Mouse (Mus musculus): Measurements from ENCODE around the gene Lama2.

The Lama2 gene

DNA sequence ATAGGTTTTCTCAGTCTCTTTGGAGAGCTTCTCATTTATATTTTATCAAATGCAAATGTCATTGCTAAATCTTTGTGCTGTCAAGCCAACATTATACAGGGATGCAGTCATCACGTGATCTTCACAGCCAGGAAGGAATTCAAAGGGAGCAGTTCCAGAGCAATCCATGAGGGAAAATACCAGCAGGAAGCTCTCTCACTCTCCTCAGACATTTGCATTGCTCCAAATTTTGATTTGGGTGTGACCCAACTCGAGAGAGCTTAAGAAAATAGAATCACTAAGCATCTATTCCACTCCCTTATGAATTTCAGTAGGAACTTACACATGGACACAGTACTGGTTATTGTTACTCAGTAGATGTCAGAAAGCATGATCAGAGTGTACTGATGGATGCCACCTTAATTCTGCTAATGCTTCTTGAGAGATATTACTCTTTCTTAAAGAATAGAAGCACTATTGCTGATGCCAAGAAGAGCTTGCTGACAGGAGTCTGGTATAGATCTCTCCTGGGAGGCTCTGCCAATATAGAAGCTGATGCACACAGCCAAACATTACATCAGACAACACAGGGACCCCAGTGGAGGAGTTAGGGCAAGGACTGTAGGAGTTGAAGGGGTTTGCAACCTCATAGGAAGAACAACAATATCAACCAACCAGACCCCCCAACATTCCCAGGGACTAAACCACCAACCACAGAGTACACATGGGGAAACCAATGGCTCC, 236.5 kb downstream of the Lama2 start:
- no peak for DNase-seq

DNA sequence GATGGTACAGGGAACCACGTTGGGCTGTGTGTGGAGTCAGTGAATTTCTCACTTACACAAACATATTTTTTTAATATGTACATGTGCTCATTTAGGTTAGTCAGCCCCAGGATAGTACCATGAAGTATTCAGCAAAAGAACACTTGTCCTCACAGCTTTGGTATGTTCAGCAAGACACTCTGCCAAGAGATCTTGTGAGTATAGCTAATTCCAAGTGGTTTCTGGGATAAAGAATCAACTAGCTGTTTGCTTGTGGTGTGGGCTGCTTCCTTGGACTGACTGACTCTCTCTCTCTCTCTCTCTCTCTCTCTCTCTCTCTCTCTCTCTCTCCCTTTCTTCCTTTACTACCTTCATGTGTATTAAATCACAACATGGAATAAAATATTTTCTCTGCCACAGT, 241.3 kb downstream of the Lama2 start:
- DNase-seq, result no peak

DNA sequence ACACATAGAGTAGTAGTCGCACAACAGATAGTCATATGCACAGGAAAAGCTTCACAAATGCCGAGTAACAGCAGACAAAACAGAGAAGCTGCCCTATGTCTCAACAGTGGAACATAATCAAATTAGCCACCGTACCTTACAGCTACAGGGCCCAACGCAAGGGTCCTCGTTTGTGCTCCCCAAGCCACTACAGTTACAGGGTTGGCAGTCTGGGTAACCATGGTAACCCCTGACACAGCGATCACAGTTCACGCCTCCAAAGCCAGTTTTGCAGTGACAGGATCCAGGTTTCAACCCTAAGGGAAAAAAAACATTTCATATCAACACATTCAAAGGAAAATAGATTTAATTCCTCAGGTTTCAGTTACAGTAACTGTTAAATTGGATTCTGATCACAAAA, 275.3 kb downstream of the Lama2 start:
- DNase-seq, result no peak

DNA sequence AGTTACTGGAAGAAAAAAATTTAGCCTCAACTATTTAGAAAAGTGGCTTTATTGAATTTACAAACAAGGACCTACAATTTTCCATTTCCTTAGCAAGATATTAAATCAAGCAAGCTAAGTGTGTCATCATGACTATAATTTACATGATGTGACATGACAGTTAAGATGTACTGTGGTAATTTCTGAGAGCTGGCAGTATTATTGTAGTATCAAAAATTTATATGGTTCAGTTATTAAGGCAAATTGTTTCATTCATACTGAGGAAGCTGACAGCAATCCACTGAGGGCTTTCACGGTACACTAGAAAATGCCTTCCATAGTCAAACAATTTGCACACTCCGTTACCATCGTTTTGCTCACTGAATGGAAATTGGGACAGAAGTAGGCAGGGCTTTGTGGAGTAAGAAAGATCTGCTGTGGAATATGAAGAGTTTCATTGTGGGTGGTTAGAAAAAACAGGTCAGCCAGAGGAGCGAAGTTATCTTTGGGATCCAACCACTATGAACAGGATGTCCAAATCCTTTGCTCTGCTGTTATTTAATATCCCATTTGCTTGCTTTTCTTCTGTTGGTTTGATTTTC, 297.1 kb downstream of the Lama2 start:
- DNase-seq, result no peak

DNA sequence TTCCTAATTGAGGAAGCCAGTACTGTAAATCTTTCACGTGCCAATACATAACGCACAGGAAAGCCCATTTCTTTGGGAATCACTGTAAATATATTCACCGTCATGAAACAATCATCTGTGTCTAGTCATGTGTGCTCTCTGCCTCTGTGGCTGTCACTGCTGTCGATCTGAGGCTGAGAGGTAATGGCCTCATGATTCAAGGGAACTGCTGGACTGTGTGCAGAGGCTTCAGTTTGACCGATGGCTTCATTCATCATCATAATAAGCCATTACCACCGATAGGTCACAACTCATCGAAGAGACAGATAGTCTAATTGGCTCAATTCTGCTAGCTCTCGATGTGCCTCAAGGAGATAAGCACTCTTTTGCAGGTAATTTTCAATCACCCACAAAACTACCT, 312.1 kb downstream of the Lama2 start:
- no peak for DNase-seq

DNA sequence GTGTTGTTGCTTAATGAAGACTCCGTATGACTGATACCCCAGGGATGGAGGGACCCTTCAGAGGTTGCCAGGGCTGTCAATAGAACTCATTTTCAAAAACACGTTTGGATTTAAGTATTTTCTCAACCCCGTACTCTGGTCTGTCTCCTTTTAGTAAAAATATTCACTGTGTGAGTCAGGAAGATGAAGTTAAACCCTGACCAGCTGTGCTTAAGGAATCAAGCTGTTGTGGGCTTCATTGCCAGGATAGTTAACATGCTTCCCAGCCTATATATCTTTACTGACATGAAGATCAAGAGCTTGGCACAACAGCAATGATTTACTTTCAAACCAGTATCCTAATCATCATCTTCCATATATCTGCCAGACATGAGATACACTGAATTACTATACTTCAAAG, 314.3 kb downstream of the Lama2 start:
- no peak for DNase-seq

DNA sequence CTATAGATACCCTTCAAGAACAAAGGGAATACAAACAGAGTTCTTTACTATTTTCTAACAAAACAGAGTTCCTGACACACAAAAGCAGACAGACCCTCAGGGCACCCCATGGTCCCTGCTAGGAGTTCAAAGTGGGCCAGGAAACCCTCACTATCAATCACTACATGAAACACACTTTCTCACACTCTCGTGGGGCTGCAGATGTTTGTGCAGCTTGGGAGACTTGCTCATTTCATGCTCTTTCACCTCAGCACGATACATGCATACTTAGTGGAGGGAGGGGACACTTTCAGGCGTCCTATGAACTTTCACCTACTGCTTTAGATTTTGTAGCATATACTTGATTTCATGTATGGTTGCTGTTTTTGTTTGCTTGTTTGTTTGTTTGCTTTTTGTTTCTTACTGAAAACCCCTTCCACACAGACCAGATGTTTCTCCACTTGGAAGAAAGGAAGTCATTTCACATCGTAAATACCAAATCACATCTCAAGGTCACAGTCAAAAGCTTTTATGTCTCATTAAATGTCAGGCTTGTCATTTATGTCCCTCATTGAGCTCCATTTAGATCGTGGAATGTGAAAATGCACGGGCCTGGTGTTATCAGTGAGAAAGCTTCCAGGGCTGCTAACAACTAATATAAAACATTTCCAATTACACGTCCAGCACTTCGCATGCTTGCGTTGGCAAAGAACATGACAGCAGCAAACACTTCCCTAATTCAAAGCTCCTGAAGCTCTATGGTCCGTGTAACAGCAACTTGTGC, 334.3 kb downstream of the Lama2 start:
- DNase-seq, result no peak

DNA sequence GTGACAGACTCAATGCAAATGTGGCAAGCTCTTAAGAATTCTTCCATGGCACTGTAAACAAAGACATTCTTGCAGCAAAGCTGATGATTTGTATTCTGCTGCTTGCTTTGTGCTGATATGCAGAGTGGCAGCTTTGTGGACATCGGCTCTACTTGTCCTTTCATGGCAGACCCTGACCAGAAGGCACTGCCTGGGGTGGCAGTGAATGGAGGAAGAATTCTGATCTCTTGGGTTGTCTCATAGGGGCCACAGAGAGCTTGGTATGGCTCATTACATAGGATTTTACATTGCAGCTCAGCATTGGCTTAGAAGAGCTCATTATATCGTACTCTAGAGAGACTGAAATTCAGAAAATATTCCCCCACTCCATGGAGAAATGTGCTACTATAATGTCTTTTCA, 352.1 kb downstream of the Lama2 start:
- DNase-seq, result no peak

DNA sequence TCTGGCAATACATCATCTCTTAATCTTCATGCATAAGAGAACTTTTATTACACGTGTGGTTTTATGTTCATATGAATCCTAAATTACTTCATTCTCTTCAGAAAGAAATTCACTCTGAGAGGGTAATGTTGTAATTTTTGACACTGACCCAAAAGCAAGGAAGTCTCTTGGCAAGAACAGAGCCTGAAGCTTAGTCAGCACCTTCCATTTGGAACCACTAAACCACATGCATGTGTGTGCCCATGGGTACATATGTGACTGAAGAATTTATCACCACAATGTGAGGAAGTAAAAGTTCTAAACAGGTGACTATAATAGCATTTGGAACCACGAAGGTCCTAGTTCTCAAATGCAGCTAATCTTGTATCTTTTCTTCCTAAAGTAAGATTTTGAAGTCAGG, 353.7 kb downstream of the Lama2 start:
- DNase-seq, result no peak

DNA sequence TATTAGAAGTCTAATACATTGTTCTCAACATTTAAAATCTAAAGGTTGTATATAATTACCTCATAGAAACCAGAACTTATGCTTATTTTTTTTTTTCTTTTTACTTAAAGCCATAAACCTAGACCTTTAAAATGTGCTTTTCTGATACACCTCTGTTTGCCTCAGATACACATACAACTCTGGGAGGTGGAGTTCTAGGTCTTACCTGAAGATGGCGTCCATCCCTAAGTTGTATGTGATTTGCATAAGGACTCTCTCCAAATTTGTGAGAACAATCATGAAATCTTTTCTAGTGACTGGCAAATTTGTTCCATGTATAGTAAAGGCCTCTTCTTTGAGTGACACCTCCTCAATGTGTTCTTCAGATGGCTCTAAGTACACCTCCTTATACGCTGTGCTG, 354.8 kb downstream of the Lama2 start:
- no peak for DNase-seq

DNA sequence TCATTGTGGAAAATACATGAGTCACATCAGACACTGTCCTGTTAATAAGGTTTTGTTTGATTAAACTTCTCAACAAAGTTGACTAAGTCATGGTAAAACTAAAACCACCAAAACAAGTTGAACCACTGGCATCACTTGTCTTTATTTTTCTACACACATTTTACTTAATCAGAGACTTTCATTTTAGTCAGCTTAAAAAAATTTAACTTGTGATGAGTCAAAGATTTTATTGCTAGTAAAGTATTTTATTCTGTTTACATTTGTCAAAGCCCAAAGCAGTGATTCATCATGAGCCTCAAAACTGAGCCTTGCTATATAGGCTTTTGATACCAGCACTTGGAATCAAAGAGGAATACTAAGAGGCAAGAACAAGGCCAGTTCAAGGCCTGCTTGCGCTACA, 369.8 kb downstream of the Lama2 start:
- no peak for DNase-seq

DNA sequence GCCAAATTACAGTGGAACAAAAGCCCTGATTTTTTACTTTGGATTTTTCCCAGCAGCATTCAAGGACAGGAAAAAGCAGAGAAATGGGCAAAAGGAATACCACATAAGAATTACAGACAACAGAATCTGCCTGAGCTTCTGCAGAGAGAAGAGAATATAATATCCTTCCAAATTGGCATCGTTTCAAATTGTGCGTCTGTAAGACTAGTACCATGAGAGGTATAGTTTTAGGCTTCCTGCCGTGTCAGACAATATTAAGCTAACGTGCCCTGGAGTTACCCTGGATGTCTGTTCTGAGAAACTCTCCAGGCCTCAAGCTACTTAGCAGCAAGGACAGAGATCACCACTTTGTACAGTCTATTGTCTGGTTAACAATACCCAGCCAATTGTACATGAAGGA, 384.8 kb downstream of the Lama2 start:
- DNase-seq, result no peak

DNA sequence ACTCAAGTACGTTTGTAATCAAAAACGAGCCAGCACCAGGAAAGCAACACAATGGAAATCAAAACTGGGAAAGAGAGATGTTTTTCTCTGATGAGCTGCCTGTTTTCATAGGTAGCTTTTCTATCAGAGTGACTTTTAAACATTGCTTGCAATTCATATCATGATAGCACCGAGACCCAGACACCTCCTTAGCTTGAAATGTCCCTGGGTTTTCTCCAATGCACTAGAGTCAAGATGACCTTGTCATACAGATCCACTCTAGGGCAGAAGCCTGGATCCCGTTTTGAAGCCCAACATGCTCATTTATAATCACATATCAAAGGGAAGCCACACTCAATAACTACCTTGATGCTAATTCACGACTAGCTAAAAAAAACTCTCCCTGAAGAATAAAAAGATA, 386.0 kb downstream of the Lama2 start:
- no peak for DNase-seq

DNA sequence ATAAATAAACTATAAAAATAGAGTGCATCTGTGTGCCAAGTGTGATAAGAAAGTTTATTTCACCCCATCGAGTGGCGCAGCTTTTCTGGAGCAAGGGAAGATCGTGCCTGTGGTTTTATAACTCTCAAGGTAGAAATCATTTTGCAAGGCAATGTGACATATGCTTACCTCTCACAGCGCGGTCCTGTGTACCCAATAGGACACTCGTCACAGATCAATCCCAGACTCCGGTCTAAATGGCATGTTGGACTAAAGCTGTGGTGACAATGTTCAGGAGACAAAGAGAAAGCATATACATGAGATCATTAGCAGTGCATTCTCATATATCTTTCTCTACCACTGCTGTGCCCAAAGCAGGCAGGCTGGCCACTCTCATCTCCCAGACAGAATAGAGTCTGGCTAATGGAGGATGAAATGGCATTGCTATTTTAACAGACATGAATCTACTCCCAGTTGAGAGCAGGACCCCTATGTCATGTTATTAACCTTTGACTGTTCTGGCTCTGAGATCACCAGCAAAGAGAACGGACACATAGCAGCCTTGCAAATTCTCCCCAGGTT, 395.7 kb downstream of the Lama2 start:
- DNase-seq, result no peak

DNA sequence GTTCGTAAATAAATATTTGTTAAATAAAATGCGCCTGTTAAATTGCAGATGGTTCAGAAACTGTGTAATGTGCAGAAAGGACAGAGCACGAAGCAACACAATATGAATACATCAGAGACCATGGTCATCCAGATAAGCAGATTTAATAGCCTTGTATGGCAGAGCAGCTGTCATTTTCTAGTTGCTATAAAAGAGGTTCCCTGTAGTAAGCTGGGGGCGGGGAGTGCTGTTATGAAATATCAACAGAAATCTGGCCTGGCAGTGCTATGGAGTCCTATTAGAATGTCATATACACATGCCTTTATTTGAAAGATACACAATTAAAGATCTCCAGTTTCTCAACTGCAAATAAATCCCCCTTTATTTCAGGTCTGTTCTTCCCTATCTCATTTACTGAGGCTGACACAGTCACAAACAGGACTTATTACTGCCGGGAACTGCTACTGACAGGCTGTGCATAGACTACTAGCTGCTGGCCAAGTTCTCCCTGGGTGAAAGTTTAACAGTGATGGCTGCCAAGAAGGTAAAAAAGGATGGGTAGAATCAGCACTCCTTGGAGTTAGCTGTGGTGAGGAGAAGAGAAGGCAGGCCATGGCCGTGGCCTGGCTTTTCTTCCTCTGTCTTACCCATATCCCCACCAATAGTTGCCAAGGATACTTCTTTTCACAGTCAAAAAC, 396.8 kb downstream of the Lama2 start:
- no peak for DNase-seq

DNA sequence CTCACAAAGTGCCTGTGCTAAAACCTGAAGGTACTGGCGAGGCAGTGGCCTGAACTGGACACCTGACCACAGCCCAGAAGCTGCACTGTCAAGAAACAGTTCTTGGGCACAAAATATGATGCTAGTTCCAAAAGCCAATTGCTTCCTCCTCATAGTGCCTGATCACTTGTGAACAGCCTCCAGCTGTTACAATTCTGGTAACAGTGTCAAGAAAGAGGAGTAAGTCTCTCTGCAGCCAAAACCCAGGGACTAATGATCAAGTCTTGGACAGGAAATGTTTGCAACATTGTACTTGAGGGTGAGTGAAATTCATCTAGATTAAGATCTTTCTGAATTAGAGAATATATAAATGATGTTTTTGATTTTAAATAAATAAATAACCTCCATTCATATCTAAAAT, 399.9 kb downstream of the Lama2 start:
- no peak for DNase-seq

DNA sequence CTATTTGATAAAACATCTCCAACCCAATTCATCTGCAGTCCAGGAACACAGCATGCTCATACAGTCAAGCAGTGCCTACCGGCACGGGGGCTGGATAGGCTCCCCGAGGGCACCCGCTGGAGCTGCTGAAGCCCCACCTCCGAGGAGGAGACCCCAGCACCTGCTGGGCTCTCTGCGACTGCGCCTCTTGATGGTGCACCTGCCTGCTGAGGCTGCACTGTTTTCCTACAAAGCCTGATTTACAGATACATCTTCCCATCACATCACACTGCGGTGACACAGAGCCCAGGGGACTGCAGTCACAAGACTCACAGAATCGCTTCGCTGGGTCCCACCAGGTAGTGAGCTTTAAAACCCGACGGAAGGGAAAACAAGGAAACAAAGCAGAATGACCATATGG, 412.2 kb downstream of the Lama2 start:
- DNase-seq, result no peak

DNA sequence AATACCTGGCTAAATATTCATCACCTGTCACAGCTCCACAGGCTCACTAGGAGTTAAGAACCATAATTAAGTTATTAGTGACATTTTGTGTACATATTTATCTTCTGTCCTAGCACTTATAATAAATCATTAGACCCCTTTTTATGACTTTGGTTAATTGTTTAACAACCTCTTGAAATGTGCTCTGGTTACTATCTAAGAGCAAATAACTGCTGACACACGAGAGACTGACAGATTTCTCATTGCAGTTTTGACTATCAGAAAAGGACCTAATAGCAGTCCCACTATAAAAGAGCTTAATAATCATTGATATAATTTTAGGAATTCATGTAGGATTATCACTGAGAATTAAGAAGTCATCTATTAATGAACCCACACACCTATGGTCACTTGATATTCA, 421.1 kb downstream of the Lama2 start:
- no peak for DNase-seq

DNA sequence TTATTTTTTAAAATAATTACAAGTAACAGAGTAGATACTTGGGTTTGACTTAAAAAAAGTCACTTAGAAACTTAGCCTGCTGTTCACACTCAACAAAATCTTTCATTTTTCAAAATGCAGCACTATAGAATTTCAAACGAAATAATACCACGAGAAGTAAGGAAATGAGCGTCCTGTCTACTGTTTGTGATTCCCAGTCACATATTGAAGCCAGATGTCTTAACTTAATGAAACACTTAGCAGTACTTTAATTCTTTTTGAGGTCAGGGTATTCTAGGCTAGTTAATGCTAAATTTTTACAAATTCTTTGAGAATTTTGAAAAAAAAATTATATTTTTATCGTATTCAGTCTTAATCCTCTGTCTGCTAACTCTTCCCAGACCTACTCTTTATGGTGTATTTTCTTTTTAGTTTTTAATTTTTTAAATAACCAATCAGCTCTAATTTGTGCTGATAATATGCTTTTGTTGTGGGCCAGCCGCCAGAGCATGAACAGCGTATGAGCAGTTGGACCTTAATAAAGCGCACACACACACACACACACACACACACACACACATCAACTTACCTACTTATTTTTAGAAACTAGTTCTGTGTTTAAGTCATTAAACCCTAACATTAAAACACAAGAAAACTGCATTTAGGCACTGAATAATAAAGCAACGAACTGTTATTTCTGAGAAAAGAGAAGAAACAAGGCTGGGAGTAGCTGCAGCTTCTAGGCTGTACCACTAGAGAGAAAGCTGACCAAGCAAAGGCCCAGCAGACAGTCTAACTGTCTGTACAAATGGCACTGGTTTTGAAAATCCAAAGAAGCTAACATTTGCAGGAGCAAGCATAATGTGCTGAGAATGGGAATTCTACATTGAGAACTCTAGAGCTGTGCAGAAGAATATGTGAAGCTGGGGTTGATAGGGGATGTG, 425.3 kb downstream of the Lama2 start:
- no peak for DNase-seq

DNA sequence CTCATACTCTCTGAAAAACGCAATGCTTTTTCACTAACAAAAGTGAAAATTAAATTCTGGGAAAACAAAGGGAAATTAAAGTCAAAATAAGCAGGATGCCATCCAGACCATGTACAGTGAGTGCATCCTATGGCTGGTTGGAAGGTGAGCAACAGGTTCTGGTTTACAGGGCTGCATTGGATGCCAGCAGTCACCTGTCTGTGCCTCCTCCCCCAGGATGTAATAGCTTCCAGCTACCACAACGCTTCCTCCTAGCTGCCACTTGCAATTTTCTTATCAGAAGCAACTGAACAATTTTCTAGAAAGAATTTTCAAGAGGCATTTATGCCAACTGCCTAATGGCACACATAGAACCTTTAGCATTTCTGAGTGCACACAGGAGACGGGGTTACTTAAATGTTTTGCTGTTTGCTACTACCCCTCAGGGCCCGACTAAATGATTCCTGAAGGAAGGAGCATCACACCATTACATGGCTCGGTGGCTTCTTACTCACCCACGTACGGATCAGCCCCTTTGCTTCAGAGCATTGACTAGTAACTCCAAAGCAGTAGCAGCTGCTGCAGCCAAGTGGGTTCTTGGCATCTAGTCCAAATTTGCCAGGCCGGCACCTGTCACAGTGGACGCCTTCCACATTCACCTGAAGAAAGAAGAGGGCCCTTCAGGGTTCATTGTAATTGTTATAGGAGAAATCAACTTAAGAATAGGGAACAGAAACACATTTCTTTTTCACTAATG, 430.8 kb downstream of the Lama2 start:
- DNase-seq, result peak; percentile 34 to 41

DNA sequence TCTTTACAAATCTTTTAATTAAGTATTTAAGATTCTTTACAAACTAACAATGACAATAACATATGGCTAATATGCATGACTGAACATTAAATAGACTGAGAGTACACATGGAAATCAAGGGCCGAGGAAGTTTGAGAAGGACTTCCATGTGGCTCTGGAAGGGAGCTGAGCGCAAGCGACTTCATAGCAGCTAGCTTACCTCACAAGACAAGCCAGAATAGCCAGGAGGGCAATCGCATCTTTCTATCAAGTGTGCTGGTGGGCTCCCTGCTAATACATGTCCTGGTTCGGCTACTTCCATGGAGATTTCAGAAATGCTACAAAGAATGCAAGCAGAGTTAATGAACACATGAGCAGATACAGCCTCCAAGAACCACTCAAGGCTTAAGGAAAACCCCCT, 435.4 kb downstream of the Lama2 start:
- DNase-seq, result no peak

DNA sequence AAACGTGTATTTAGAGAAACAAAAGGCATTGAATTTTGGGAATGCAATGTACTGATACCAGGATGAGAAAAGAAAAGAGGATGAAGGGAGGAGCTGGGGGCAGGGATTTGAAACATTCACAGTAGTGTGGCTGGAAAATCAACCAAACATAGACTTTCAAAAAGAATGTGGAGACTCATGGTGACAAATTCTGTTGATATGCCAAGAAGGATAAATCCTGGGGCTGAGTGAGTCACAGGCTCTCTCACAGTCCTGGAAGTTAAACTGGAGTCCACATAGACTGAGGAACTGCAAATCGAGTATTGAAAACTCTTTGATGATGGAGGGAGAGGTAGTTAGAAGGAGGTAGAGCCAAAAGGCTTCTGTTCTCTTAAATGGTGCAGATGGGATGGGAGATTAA, 445.3 kb downstream of the Lama2 start:
- DNase-seq, result no peak
